Mouse (Mus musculus) neural tube, embryonic 14.5 days (tissue): ENCODE data around the gene Omt2b. TPM values are rescaled to one million over a fixed set of nuclear protein-coding genes. Genes with fewer than 3 reads are reported as not detected.
"Not testable (repeated sequence)": the region's sequence is repeated elsewhere in the genome, so short reads cannot be mapped to it uniquely, and the experiment has no call there.

ENCODE experiments used
- ATAC-seq: fragments of 200-750 bp; cut with Nextera tagmentation; 2 replicates; pipeline ENCODE4 v1.8.0; 2017; ENCODE audit warnings: low read depth, mild to moderate bottlenecking, moderate TSS enrichment, moderate library complexity
- H3K27ac ChIP-seq: fragments of 300-500 bp; sonication (generic); 2 replicates; pipeline ENCODE4 v1.5.1; 2014; ENCODE audit warnings: low read depth, mild to moderate bottlenecking, control low read depth, low read length, moderate library complexity, mixed read lengths
- H3K27me3 ChIP-seq: fragments of 300-500 bp; sonication (generic); 2 replicates; pipeline ENCODE4 v1.6.1; 2014; ENCODE audit warnings: low read length; ENCODE audit not compliant: control insufficient read depth, insufficient read depth
- H3K36me3 ChIP-seq: fragments of 300-500 bp; sonication (generic); 2 replicates; pipeline ENCODE4 v1.6.1; 2014; ENCODE audit warnings: low read length, mixed read lengths; ENCODE audit not compliant: control insufficient read depth, insufficient read depth
- H3K4me1 ChIP-seq: fragments of 300-500 bp; sonication (generic); 2 replicates; pipeline ENCODE4 v1.6.1; 2014; ENCODE audit warnings: low read length; ENCODE audit not compliant: control insufficient read depth, insufficient read depth
- H3K4me2 ChIP-seq: fragments of 300-500 bp; sonication (generic); 2 replicates; pipeline ENCODE4 v1.6.1; 2014; ENCODE audit warnings: mild to moderate bottlenecking, low read depth, low read length, control low read depth
- H3K4me3 ChIP-seq: fragments of 300-500 bp; sonication (generic); 2 replicates; pipeline ENCODE4 v1.5.1; 2014; ENCODE audit warnings: low read depth, low read length, control low read depth, mixed read lengths
- H3K9ac ChIP-seq: fragments of 300-500 bp; sonication (generic); replicated peaks from 2 replicates; pipeline ENCODE4 v1.6.1; 2014; ENCODE audit warnings: low read depth, mild to moderate bottlenecking, control low read depth, low read length, mixed read lengths
- H3K9me3 ChIP-seq: fragments of 300-500 bp; sonication (generic); 2 replicates; pipeline ENCODE4 v1.6.1; 2016; ENCODE audit warnings: low read length; ENCODE audit not compliant: control insufficient read depth
- WGBS: fragments of 180-500 bp; shearing (Covaris S2); extraction: QIAGEN DNeasy Blood & Tissue Kit; methylation state at CpG from one replicate; pipeline ENCODE4 v1.1.7; 2014; 5-methylcytosine and 5-hydroxymethylcytosine counted together
- polyA plus RNA-seq: library from polyadenylated mRNA; unstranded; fragments of >200 nt; fragmentation: Nextera tagmentation; extraction: Ambion mirVana; gene quantifications from 2 replicates; pipeline ENCODE4 v1.2.1, GENCODE M21; 2014

Omt2b gene
- polyA plus RNA-seq, 1 experiment from 2014 or later: not detected

DNA sequence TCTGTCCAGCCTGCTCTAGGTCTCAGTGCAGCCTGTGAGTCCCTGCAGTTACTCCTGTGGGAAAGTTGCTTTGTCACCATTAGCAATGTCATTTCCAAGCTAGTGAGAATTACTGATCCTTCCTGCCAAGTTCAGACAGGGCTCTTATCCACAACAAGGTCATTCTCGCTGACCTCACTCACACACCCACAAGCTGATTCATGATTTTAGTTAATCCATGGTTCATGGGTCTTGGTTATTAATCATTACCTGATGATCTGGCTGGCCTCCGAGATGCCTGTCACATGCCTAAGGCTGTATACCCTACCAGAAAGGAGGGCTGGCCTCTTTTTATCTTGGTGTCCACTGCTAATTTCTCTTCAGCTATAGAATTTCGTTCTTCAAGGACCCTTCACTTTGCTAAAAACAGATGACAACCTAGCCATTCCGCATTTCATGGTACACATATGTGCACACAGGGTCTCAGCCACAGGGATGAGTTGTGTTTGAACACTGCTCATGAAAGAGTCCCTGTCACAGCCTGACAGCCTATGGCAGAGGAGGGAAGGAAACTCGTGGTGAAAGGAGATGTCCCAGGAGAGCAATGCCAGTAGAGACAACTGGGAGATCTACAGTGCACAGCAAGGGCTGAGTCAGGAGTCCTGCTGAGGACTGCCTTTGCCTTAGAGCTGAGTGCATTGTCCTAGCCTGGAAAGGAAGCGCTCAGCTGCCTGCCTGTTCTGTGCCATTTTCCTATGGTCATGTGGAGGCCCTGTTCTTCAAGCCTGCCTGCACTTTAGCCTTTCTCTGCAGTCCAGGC, 21.0 kb downstream of the Omt2b start:
- not testable (repeated sequence) for H3K9me3 ChIP-seq, H3K27ac ChIP-seq, H3K9ac ChIP-seq, H3K4me2 ChIP-seq, H3K4me1 ChIP-seq, H3K36me3 ChIP-seq, H3K4me3 ChIP-seq, H3K27me3 ChIP-seq, ATAC-seq
- 72% methylated on average over 6 of the region's 6 CpGs for WGBS

DNA sequence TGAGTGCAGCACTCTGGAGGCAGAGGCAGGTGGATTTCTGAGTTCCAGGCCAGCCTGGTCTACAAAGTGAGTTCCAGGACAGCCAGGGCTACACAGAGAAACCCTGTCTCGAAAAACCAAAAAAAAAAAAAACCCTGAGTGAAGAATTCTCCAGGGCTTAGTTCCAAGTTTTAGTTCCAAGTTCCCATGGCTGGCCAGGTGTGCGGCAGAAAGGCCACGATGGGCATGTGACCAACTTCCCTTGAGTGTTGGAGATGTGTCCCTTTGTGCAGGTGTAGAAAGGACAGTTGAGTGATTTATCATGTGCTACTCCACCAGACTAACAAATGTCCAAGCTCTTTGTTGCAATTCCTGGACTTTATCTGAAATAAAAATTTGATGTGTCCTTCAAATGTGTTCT, 21.8 kb downstream of the Omt2b start:
- H3K36me3 ChIP-seq, H3K4me2 ChIP-seq, H3K4me3 ChIP-seq, H3K9me3 ChIP-seq, ATAC-seq, H3K4me1 ChIP-seq, H3K9ac ChIP-seq, H3K27ac ChIP-seq, H3K27me3 ChIP-seq: not testable (repeated sequence)
- 84% methylated on average over 3 of the region's 3 CpGs for WGBS

DNA sequence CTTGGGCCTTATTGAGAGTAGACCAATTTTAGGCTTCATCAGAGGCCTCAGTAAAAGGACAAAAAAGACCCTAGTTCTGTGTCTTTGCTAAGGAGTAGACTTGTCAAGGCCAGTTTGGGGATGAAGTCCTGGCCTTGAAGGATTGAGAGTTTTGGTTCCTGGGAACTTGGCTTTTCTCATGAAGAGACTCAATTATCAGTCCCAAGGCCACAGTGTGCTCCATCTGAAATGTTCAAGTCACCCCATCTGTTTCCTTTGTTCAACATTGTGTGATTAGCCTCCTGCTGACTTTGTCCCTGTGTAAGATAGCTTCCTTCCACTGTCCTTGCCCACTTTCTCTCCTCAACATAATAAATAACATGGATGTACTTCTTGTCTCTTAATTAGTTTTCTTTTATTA, 22.6 kb downstream of the Omt2b start:
- not testable (repeated sequence) for H3K4me3 ChIP-seq, H3K36me3 ChIP-seq, H3K4me1 ChIP-seq, H3K27me3 ChIP-seq, H3K9ac ChIP-seq, ATAC-seq, H3K9me3 ChIP-seq, H3K27ac ChIP-seq, H3K4me2 ChIP-seq

DNA sequence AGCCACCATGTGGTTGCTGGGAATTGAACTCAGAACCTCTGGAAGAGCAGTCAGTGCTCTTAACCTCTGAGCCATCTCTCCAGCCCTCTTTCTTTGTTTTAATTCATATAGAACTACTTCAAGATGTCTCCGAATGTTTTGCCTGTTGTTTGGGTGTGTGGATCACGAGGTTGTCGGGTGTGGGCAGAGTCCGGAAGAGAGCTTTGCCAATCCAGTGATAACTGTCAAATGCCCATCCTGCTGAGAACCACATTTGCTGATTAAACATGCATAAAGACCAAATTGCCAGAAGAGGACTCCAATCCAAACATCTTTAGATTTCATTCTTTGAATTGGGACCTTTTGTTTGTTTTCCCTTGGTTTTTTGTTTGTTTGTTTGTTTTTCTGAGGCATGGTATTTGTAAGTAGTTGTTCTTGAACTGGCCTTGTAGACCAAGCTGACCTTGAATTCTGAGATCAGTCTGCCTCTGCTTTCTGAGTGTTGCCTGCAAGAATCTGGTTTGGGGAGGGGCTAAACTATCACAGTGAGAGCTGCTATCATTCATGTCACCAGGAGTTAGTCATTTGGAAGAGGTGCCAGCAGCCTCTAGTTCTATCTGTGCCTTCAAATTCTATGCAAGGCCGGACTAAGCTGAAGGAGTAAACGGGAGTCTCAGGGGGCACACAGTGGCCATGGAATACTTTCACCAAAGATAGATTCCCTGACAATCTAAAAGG, 24.3 kb downstream of the Omt2b start:
- 85% methylated on average over 6 of the region's 6 CpGs for WGBS
- Histone ChIP-seq H3K4me3 (no peak overlapping the region), H3K27me3 (no peaks in the 10 kb centered on the region), H3K4me1 (no peaks in the 10 kb centered on the region), H3K36me3 (no peaks in the 10 kb centered on the region), H3K9me3 (no peaks in the 10 kb centered on the region), H3K4me2 (no peak overlapping the region), H3K9ac (no peak overlapping the region), H3K27ac (no peak overlapping the region)
- ATAC-seq: no peak

DNA sequence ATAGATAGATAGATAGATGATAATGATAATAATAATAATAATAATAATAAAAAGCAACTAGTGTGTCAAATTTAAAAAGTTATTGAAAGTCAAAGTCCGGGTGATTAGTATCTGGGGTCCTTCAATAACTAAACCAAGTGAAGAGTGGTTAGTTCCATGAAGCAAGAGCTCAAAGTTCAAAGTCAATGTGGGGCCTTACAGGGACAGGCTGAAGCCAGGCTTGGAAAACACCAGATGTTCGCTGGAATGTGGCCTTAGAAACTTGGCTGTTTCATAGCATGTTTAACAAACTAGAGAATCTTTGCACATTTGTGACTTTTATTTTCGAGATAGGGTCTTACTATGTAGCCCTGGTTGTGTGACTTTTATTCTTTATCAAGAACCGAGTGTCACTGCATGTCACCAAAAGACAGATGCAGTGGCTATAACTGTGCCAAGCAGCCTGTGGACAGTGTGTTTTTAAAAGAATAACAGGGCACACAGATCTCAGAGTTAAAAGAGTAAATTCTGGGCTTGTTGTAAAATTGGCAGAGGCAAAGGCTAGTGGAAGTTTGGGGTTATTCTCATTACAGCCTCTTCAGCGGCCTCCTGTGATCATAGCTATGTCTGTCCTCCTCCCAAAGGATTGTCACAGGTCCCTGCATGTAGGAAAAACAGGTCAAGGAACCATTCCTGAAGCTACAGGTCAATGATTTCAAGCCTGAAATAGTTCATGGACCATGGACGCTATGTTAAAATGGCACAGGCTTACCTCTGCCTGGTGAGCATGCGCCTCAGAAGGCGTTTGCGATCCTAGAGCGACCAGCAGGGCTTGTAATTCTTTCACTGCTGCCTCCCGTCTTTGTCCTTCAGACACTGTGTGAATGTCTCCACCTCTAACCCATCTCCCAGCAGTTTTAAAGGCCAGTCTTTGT, 27.5 kb downstream of the Omt2b start:
- Histone ChIP-seq H3K36me3 (no peaks in the 10 kb centered on the region), H3K4me2 (no peak overlapping the region), H3K9ac (no peak overlapping the region), H3K27me3 (no peaks in the 10 kb centered on the region), H3K4me3 (no peak overlapping the region), H3K4me1 (no peaks in the 10 kb centered on the region), H3K27ac (no peak overlapping the region), H3K9me3 (no peaks in the 10 kb centered on the region)
- WGBS: 76% methylated on average over 11 of the region's 11 CpGs
- ATAC-seq: no peak

DNA sequence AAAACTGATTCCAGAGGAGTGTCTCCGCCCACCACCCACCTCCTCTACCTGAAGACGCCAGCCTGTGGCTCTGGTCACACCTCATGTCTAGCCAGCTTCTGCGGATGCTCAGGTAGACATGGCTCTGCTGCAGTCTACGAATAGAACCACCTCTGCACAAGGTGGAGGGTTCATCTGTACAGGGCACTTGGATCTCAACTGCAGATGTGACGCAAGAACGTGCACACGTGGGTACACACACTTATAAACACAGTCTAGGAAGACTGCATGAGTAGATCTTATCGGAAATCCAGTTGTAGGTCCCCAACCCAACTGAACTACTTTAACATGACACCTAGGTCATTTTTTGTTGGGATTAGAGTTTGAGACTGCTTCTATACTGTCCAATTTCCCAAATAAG, 28.2 kb downstream of the Omt2b start, which contains the start of gene Gsta2:
TSS of gene Gsta2 (minus strand) at position 178 of the 400 bp plus-strand sequence.
- WGBS: 94% methylated on average over 8 of the region's 8 CpGs

DNA sequence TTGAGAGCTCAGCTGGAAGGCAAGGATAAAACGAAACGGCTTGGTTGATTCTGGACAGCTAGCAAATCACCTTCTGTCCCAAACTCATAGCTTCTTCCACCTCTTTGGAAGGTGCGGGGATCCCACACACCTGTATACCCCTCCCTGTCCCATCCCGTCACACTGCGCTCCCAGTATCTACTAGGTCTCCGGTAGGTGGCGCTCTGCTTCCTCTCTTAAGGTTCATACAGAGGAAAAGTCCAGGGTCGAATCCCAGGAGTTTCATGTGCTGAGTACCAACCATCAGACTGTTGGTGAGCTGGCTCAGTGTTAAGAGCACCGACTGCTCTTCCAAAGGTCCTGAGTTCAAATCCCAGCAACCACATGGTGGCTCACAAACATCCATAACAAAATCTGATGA, 30.7 kb downstream of the Omt2b start:
- Histone ChIP-seq H3K9me3 (no peaks in the 10 kb centered on the region), H3K4me3 (no peak overlapping the region), H3K36me3 (no peaks in the 10 kb centered on the region), H3K27me3 (no peaks in the 10 kb centered on the region), H3K9ac (no peak overlapping the region), H3K4me2 (no peak overlapping the region), H3K27ac (no peak overlapping the region), H3K4me1 (no peaks in the 10 kb centered on the region)
- WGBS: 18% methylated on average over 9 of the region's 9 CpGs
- peak; percentile 56 for ATAC-seq

More for the DNA sequence above, 28.2 kb downstream of the Omt2b start, which contains the start of gene Gsta2:
- H3K4me1 ChIP-seq: no peaks in the 10 kb centered on the region
- no peaks in the 10 kb centered on the region for H3K36me3 ChIP-seq
- H3K4me2 ChIP-seq: no peak within 1 kb of the TSS
- H3K9me3 ChIP-seq: no peaks in the 10 kb centered on the region
- ATAC-seq: no peak
- no peaks in the 10 kb centered on the region for H3K27me3 ChIP-seq
- no peak within 1 kb of the TSS for H3K9ac ChIP-seq
- H3K27ac ChIP-seq: no peak within 1 kb of the TSS
- no peak within 1 kb of the TSS for H3K4me3 ChIP-seq

DNA sequence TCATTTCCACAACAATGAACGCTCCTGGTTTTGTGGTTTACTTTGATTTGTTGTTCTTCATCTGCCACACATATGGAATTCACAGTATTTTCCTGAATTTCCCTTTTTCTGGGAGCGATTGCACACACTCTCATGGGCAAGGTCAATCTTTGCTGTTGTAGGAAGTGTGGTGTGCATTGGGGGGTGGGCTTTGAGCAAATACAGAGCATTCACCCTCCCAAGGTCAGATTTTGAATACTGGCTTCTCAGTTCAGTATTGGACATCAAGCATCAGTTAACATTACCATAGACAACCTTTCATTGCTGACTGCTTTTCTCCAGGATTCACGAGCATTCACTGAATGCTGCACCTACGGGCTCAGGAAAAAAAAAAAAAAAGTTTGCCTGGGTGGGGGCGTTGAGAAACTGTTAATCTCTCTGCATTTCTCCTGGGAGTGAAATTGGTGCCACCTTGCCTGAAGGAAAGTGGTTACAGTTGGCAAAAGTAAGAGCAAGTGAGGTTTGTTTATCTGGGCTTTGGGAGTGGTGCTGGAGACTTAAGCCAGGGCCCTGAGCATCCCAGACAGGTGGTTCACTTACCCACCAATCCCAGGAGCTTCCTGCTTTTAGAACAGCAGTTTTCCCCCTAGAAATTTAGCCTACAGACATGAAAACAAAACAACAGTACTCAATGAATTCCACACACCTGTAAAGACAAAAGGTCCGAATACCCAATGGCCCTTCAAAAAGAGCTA, 32.5 kb downstream of the Omt2b start:
- 88% methylated on average over 6 of the region's 6 CpGs for WGBS
- ATAC-seq: no peak
- no peak overlapping the region for H3K9ac ChIP-seq
- no peaks in the 10 kb centered on the region for H3K4me1 ChIP-seq
- H3K4me2 ChIP-seq: no peak overlapping the region
- H3K9me3 ChIP-seq: no peaks in the 10 kb centered on the region
- H3K27me3 ChIP-seq: no peaks in the 10 kb centered on the region
- H3K4me3 ChIP-seq: no peak overlapping the region
- no peak overlapping the region for H3K27ac ChIP-seq
- no peaks in the 10 kb centered on the region for H3K36me3 ChIP-seq
